In the genomic region with DNA sequence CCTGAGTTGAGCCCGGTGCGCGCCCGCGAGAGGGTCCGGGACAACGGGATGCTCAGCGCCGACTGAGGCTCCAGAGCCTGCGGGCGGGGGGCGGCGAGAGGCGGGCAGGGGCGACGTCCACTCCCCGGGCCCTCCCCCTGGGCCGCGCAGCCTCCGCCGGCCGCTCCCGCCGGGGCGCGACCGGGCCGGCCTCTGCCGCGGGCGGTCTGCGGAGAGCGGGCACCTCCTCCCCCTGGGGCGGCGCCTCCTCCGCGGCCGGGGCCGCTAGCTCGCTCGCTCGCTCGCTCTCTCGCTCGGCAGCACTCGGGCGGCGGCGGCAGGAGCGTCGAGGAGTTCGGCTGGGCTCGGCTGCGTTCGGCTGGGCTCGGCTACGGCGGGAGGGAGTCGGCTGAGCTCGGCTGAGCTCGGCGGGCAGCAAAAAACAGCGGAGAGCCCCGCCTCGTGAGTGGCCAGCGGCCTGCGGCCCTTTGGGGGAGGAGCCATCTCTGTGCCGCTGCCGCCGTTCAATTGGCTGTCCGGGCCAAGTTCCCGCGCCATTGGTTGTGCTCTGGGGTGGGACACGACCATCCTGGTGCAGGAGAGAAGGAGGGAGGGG, we compare ENCODE assay signal across 8 mouse cellular contexts. TPM values are rescaled to one million over a fixed set of nuclear protein-coding genes. Genes with fewer than 3 reads are reported as not detected.
A peak's percentile ranks its signal among the peaks of the same experiment; 100 is the strongest.
DNase-seq lines count a peak whose midpoint lies in the region; ATAC-seq lines count a peak whose summit lies in the region.

A gene (minus strand): TSS at position 412 of the 595 bp plus-strand sequence.

- peak within 1 kb of the TSS; percentile 95 for H3K4me2 ChIP-seq in intestine, embryonic 16.5 days (ENCODE audit: low read depth, low read length)

- WGBS in intestine, embryonic 16.5 days, result 0% methylated on average over 70 of the region's 74 CpGs
- under 1% methylated on average over 72 of the region's 74 CpGs for WGBS in midbrain, embryonic 10.5 days

- ATAC-seq in intestine, embryonic 16.5 days, result peak; percentile 96

- no peaks in the 10 kb centered on the region for H3K9me3 ChIP-seq in intestine, embryonic 16.5 days (ENCODE audit: control insufficient read depth, low read length)
- 0 out of 2 replicates have a peak, but pooled peaks cover 8% of the 10 kb centered on the region for H3K9me3 ChIP-seq in midbrain, embryonic 10.5 days (replicated peaks)

- peaks cover 15% of the 10 kb centered on the region for H3K4me1 ChIP-seq in intestine, embryonic 16.5 days (ENCODE audit: control insufficient read depth, insufficient read depth, low read length)
- peaks cover 56% of the 10 kb centered on the region for H3K4me1 ChIP-seq in midbrain, embryonic 10.5 days

- H3K36me3 ChIP-seq in intestine, embryonic 16.5 days (ENCODE audit: control insufficient read depth, insufficient read depth, low read length), result no peaks in the 10 kb centered on the region
- H3K36me3 ChIP-seq in midbrain, embryonic 10.5 days, result peaks cover 20% of the 10 kb centered on the region

- peak; percentile 91 for DNase-seq in adrenal gland, adult 8-10 months
- peak; percentile 95 for DNase-seq in embryo, embryonic 9.5 days (ENCODE audit: extremely low spot score)
- peak; percentile 93 to 96 for DNase-seq in gastrocnemius, postnatal 4 days (ENCODE audit: low spot score in 2 of 2)
- peak; percentile 93 to 96 for DNase-seq in left cerebral cortex, postnatal 25 days (ENCODE audit: low spot score in 2 of 2)
- DNase-seq in midbrain, embryonic 10.5 days (ENCODE audit: low spot score), result peak; percentile 96
- DNase-seq in right cerebral cortex, postnatal 36 days (ENCODE audit: low spot score in 2 of 2), result peak; percentile 87 to 88
- peak; percentile 92 to 96 for DNase-seq in urinary bladder, postnatal 4 days (ENCODE audit: low spot score in 2 of 2)

- peak within 1 kb of the TSS; percentile 60 for H3K4me3 ChIP-seq in intestine, embryonic 16.5 days (ENCODE audit: low read length)
- H3K4me3 ChIP-seq in midbrain, embryonic 10.5 days, result peak within 1 kb of the TSS; percentile 82

- peak within 1 kb of the TSS; percentile 39; the same call in 1 of the 2 replicates for H3K27ac ChIP-seq in intestine, embryonic 16.5 days (ENCODE audit: low read length)
- H3K27ac ChIP-seq in midbrain, embryonic 10.5 days (replicated peaks), result peak within 1 kb of the TSS; percentile 97

- H3K9ac ChIP-seq in intestine, embryonic 16.5 days (ENCODE audit: low read depth, low read length), result peak within 1 kb of the TSS; percentile 74

- no peaks in the 10 kb centered on the region for H3K27me3 ChIP-seq in intestine, embryonic 16.5 days (replicated peaks; ENCODE audit: control insufficient read depth, insufficient read depth, low read length)
- peaks cover 44% of the 10 kb centered on the region for H3K27me3 ChIP-seq in midbrain, embryonic 10.5 days (ENCODE audit: low read depth, poor library complexity, severe bottlenecking)

- intact Hi-C loops in left cerebral cortex, postnatal 25 days (cut with DNase I), result no loop called here

RNA-seq across cellular contexts. Expression of the gene that starts here (rescaled TPM):
- 1 to 10 TPM; 3.8 to 5.6 (median 4.9) TPM for total RNA-seq in adrenal gland, adult 8-10 months (2022)
- 10 to 100 TPM; 29.0 to 37.6 TPM for total RNA-seq in gastrocnemius, postnatal 4 days (2021)
- polyA plus RNA-seq in intestine, embryonic 16.5 days (2015; fragmentation: Nextera tagmentation; extraction: Ambion mirVana), result 7.6 and 8.7 TPM in 2 replicates
- total RNA-seq in left cerebral cortex, postnatal 25 days (2021), result 10 to 100 TPM; 54.4 to 63.0 TPM
- polyA plus RNA-seq in midbrain, embryonic 10.5 days (2016; fragmentation: Nextera tagmentation; extraction: Ambion mirVana), result 23.2 and 31.4 TPM in 2 replicates

Comparison
In these comparisons a context has a peak if more than half of its experiments do, and no peak if none do; other contexts are left out.
1. Peak in every context shown above with its lines: DNase-seq, ATAC-seq, H3K4me3 ChIP-seq and H3K27ac ChIP-seq.
2. RNA of the gene that starts here (total RNA-seq): 54.4 to 63.0 TPM in left cerebral cortex, postnatal 25 days and 29.0 to 37.6 TPM in gastrocnemius, postnatal 4 days; 3.8 to 5.6 TPM in adrenal gland, adult 8-10 months; every median in the first group is over 4 times any median in the second.